Mouse (Mus musculus) urinary bladder, postnatal 25 days (tissue): ENCODE measurements around the gene Anapc5.

Source experiments
- DNase-seq: peaks from one replicate; pipeline ENCODE4 v3.0.0; 2022; ENCODE audit warnings: low spot score

Anapc5 gene

DNA sequence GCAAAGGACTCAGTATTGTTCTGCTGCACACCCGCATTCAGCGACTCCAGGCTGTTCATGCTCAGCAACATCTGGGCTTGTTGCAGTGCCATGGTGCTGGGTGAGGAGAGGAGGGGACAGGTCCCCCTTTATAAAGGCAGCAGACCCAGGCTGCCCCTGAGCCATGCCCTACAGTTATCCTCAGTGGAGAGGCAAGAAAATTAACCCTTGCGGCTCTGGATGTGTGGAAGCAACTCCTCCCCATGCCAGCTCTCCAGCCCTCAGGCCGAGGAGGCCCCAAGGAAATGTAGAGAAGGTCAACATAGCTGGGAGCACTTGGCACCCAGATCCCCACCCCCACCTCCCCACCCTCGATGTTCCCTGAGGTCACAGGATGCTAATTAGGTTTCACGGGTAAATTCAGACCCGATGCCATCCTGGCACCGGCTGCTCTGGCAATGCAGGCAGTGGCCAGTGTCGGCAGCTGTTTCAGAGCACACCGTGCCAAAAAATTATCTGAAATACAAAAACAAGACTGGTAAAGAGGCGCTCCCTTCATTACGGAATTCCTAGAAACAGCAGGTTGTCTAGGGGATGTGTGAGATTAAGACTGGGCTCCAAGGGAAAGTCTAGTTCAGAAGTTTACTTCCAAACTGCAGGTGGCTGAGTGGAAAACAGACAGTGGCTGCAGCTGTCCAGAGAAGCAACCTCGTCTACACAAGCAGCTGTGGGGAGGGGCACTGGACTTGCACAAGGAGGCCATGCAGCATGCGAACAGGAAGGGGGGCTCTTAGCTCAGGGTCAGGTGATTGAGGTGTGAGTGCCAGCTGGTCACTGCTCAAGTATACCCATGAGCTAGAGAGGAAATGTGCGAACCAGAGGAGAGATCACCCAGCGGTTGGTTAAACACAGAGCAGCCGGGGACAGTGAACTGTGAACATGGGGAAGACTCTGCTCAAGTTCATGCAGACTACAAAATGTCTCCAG is 21.5 kb downstream of the Anapc5 start:
- DNase-seq = no peak

DNA sequence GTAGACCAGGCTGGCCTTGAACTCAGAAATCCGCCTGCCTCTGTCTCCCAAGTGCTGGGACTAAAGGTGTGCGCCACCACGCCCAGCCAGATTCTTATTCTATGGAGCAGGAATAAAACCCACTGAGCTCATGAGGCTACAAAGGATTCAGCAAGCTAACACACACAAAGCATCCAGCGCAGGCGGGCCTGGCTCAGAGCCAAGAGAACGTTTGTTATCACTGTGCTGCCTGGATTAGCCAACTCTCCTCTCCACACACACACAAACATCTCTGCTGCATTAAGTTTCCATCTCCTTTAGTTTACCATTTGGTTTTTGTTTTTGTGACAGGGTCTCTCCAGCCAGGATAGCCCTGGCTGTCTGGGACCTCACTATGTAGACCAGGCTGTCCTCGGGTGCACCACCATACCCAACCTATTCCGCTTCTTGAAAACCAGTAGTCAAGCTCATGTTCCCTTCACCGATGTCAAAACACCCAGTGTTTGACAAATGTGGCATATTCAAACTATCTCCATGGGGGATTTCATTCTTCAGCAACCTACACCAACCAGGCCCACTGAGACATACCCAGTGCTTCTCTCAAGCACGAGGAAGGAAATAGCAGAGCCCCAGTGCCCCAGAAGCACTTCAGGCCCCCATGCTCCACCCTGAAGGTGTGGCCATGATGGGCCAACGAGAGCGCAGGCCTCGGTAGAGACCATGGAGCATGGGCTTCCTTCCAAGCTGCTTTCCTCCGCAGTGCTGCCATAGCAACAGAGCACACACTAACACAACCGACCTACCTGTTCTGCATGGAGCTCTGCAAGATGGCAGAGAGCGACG is 22.4 kb downstream of the Anapc5 start:
- peak; percentile 44 for DNase-seq

DNA sequence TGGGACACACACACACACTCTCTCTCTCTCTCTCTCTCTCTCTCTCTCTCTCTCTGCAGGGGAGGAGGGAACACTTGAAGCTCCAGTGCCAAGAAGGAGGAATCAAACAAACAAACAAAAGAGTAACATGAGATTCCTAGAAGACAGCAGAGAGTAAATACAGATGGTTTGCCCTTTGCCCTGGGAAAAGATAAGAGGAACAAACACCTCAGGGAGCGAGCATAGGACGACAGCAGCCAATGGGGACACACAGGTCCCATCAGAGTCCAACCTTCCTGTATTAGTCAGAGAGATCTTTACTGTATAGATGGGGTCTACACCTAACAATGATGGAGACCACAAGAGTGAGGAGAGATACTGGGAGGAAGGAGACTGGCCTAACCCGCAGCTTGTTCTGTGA is 23.3 kb downstream of the Anapc5 start:
- DNase-seq = no peak

DNA sequence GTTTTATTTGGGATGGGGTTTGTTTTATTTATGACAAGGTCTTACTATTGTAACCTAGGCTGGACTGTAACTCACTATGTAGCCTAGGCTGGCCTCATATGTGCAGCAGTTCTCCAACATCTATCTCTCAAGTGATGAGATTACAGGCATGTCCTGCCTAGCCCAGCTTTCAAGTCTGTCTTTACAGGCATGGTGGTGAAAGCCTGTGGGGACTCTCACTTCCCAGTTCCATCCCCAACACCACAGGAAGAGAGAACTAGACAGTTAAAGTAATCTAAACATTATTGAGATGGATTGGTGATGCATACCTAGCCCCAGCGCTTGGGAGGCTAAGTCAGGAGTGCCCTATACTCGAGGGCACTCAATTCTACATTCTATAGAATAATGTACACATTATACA is 32.4 kb downstream of the Anapc5 start:
- no peak for DNase-seq

DNA sequence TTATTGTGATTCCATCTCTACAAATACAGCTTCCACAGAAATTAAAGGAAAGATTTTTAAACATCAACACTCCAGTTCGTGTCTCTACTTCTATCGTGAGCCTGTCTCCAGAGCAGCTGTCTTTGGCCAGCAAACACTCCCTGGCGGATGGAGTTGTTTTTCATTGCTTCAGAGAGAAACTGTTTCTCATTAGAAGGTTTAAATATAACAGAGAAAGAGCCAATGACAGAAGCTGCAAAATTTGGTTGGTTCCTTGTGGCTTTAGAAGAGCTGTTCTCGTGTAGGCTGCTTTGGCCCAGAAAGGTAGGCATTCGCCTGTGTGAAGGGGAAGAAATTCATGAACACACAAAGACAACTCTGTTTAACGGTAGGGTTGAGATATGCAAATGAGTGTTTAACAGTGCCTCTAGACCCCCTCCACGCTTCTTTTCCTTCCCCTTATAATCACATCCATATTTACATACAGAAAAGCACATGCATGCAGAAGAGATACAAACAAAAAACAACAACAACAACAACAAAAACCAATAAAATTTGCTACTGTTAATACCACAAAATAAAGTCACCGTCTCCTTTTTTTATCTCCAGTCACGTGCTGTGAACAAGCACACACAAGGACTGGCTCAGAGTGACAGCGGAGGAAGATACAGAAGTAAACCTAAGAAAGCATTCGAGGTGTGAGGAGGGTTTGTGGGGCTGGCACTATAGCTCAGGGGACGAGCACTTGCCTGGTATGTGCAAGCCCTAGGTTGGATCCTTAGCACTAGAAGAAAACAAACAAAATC is 34.9 kb downstream of the Anapc5 start:
- DNase-seq = no peak

DNA sequence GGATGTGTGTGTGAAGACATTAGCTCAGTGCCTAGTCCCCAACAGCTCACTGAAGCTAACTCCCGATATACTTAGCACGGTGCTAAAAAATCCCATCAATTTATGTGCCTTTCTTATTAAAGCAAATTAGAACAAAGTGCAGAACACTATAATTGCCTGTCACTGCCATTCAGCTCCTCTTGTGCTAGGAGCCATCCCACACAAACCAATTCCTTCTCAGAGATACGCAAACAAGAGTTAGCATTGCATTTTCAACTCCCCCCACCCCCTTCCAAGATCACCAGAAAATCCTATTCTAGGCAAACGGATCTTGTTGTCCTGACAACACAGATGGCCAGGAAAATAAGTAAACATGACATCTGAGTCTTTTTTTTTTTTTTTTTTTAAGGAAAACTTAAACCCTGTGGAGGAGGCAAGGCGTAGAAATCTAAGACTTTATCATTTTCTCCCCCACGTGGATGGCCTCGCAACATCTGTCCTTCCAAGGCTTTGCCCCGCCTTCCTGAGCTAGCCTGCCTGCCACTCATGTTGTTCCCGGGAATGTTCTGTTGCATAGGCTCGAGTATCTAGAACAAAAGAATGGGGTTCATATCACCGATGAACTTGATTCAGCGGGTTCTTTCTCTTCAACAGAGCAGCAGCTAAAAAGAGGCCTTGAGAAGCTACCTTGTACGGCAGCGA is 37.3 kb downstream of the Anapc5 start:
- no peak for DNase-seq

DNA sequence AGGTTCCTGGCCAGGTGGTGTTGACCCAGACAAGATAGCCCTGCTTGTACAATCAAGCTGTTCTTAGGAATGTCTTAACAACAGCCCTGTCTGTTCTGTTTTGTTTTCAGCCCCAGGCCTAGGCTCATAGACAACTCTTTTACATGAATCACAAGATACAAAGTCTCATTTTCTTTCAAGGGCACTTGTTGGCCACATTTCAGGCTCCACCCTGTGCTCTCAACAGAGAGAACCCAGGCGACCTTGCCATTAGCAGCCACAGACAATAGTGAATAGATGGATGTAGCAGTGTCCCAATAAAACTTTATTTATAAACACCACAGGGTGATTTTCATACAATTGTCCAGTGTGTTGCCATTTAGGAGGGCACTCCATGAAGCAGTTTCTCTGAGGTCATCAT is 39.1 kb downstream of the Anapc5 start:
- no peak for DNase-seq

DNA sequence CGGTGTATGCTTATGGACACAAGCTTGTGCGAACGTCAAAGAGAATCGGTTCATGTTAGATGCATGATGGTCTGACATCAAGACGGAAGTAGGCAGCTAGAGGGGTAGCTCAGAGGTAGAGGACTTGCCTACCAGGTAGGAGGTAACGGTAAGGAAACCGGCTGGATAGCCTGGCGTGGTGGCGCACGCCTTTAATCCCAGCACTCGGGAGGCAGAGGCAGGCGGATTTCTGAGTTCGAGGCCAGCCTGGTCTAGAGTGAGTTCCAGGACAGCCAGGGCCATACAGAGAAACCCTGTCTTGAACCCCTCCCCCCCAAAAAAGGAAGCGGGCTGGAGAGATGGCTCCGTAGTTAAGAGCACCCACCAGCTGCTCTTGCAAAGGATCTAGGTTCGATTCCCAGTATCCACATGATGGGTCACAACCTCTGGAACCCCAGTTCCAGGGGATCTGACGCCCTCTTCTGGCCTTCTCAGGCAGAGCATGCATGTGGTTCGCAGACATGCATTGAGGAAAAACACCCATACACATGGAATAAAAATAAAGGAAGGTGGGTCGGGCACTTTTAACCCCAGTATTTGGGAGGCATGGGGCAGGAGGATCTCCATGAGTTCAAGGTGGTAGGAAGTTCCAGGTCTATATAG is 40.2 kb downstream of the Anapc5 start:
- no peak for DNase-seq

DNA sequence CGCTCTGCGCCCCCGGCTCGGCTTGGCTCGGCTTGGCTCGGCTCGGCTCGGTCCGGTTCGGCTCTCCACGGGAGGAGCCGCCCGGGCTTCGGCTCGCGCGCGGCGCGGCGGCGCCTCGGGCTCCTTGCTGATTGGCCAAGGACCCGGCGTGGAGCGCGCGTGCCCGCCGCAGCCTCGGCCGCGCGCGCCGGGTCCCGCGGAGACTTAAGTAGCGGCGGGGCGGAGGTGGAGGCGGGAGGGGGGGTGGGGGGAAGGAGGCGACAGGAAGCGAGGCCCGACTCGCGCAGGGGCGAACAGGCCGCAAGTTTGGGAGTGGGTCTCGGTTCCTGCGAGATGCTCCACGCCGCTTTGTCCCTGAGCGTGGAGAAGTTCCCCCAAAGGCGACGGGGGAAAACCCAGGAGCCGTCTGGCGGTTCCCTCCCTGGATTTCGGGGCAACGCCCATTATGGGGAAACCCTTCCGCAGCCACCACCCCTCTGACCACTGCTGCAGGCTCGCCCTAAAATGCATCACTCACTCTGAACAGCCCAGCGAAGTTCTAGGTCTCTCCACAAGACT is 41.8 kb downstream of the Anapc5 start, which contains the start of gene Camkk2:
Gene Camkk2, minus strand, starts transcription at position 133 of the 558 bp plus-strand sequence.
- peak; percentile 80 for DNase-seq

DNA sequence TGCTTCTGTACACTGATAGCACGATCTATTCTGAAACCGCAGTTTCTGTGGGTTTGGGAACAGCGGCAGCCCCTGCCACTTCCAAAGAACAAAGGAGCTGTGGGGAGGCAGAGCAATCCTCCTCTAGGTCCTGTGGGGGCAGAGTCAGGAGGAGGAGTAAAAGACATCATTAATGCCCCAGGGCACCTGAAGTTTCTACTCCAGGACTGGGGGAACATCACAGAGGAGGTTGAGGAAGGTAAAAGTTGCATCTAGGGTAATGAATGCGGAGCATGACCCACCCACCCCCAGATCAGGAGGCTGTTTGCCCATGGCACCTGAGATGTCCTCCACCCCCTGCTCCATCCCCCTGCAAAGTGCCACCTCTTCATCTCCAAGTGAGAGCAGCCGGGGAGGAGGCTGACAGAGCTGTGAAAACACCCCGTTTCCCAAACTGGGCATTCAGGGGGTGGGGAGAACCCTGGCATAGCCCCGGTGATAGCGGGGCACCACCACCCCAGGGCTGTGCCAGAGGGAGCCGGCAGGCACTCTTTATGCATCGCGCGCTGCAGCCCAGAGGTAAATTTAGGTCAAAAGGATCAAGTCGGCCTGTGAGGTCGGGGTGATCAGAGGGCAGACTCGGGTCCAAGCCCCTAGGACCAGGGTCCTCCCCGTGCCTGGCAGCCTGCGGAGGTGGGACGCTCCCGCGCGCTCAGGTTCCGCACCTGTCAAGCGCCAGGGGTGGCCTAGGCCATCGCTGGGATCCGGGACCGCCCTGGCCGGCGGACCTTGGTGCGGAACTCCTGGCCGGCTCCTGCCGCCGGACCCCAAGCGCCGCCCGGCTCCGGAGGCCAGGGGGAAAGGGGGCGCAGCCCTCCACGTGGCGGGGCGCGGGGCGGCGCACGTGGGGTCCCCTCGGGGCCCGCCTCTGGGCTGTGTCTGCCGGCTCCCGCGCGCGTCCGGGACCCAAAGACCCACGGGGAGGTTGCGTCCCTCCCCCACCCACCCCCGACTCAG is 42.6 kb downstream of the Anapc5 start:
- DNase-seq = peak; percentile 33

DNA sequence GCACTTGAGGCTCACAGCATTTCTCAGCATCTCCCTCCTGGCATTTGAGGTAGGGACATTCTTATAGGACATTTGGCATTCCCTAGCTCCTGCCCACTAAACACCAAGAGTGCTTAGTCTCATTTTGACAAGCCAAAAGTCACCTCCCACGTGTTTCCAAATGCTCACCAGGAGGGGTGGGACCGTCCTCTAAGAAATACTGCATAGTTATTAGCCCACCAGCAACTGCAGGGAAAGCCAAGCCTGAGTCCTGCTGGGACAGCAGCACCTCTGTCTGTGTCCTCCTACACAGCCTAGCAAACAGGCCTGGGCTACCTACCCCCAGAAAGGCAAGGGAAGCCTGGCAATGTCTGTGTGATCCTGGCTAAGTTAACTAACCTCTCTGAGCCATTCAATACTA is 43.8 kb downstream of the Anapc5 start:
- DNase-seq = no peak

DNA sequence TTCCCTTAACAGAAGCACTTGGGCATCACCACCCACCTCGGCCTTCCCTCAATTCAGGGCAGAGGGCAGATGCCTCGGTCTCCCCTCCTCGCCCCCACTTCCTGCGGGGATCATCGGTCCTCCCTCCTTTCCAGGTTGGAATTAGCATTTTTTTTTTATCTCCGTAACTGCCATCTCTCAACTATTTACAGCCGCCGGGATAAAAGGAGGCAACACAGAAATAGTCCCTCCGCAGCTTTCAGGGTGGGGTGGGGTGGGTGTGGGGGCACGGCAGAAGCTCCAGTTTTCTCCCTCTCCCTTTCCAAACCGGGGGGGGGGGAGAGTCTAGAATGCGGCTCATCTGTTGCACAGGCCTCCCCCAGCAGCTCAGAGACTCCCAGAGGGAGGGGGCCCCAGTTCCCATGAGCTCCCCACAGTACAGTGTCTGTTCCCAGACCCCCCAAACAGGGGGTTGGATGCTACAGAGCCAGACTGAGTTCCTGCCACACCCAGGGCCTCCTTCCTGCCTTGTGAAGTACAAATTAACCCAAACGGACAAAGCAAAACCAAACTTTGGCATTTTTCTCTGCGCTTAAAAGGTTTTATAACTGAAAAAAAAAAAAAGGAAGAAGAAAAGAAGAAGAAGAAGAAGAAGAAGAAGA is 45.4 kb downstream of the Anapc5 start:
- DNase-seq = no peak

DNA sequence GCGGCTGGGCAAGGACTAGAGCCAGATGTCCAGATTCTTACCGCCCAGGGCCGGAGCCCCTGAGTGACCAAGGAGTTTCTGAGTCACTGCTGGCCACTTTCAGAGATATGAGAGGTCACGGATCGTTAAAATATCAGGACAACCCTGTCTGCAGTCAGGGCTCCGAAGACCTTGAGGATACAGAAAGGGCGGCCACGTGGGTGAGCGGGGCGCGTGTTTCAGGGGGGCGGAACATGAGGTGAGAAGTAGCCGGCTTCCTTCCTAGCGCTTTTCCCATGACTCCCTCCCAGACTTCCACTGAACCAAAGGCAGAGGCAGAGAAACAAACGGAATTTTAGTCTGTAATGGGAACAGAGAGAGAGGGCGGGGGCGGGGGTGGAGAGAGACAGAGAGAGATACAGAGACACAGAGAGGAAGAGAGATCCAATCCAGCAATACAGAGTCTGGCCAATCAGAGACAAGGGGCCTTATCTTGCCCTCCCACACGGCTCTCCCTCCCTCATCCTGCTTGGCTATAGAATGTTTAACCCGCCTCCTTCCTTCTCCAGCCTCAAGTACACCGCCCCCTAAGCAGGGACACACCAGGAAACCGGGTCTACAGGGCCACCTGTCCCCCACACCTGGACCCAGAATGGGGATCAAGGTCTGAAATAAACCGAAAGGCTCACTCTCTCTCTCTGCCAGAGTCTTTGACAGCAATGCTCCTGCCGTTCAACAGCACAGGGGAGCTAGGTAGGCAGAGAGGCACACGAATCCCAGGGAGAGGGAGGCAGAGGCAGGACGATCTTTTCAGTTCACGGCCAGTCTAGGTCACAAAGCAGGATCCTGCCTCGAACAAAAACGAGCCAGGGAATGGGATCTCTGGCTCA is 46.2 kb downstream of the Anapc5 start:
- no peak for DNase-seq

DNA sequence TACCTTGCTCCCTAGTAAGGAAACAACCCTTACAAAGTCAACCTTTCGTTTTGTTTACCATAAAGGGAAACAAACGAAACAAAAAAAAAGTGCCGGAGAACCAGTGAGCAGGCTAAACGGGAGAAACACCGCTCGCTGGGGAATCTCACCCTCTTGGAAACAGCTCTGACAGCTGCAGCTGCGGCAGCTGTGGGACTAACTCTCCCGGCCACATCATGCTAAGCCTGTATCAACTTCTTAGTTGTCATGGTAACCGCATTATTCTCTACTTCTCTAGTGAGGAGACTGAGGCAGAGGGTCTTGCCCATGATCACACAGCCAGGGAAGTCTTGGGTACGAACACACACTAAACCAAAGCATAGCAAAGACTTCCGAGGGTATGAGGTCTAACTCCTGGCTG is 47.4 kb downstream of the Anapc5 start:
- no peak for DNase-seq

DNA sequence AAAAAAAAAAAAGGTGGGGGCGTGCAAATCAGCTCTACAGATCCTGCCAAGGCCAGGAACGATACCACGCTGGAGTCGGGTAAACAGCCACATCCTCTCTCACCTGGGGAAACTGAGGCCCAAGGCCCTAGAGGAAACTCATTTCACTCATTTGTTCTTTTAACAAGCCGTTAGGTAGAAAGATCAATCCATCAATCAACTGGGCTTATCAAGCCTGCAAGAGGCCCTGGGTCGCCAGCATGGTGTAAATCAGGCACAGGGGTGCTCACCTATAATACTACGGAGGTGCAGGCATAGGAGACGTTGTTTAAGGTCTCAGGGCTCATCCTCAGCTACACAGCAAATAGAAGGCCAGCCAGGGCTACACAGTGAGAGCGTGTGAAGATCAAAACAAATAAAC is 49.7 kb downstream of the Anapc5 start:
- DNase-seq = no peak

DNA sequence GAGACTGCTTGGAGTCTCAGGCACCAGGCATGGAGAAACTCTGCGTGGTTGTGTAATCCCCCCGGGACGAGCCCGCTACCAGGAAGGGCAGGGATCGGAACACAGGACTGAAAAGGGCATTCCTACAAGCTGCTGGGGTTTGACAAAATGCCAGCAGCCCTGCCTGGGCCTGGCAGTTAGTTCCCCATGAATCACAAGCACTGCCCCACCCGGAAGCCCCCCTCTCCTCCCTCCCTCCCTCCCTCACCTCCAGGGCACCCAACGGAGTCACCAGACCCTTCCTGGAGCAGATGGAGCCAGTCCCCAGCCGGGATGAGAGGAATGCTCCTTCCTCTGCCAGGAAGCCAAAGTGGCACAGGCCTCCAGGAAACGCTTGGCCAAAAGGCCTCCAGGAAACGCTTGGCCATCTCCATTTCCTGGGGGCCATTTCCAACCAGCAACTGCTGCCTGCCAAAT is 50.3 kb downstream of the Anapc5 start:
- DNase-seq = peak; percentile 66

DNA sequence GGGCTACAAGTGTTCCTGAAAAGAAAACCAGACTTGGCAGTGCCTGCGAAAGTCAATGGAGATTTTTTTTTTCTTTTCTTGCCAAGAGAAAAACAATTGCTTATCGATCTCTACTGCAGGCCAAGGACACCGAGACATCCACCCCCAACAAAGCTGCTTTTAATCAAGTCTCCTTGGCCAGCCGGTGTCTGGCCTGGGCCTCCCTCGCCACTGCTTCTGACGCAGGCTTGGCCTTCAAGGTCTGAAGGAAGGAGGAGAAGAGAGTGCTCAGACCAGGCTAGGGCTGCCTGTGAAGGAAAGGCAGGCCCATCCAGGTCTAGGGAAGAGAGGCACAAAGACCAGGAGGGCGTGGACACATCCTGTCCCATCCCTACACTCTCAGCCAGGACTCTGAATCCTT is 50.8 kb downstream of the Anapc5 start:
- DNase-seq = no peak

DNA sequence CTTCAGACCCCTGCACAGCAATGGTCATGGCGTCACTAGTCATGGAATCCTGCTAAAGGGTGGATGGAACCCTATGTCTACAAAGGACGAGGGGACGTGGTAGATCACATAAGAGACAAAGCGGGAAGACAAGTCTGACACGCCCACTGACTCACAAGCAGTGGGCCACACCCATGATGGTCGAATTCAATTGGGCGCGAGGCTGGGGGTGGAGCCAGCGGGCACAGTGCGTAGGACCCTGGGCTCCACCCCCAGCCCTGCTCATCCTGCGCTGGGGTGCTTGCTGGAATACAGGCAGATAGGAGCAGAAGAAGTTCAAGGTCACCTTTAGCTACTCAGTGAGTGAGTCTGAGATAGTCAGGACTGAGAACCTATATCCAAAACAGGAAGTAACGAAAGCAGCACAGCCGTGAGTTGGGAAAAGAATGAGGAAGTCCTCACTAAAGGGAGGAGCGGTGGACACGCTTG is 52.0 kb downstream of the Anapc5 start:
- no peak for DNase-seq
